Mouse (Mus musculus) cerebellum, adult 8-10 months (tissue): ENCODE data around the gene Mus81.
A peak's percentile ranks its signal among the peaks of the same experiment; 100 is the strongest.

Experiments used
- DNase-seq: peaks from one replicate; pipeline ENCODE4 v3.0.0; 2022

Mus81 gene

DNA sequence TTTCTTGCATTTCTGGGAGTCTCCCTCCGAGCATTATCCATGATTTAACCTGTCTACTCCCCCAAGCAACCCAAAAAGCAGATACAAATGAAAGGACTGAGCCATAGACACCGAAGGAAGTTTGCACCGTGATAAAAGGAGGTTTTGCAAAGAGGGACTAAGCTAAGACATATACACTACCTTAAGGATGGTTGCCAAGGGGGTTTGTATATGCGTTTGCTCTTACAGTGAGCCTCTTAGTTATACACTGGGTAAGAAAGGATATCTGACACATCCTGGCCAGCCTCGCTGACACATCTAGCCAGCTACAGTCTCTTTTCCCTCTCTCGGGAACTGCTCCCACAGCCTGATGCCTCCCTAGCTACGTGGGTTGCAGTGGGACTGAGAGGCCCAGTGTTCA, 54.3 kb downstream of the Mus81 start:
- no peak for DNase-seq

DNA sequence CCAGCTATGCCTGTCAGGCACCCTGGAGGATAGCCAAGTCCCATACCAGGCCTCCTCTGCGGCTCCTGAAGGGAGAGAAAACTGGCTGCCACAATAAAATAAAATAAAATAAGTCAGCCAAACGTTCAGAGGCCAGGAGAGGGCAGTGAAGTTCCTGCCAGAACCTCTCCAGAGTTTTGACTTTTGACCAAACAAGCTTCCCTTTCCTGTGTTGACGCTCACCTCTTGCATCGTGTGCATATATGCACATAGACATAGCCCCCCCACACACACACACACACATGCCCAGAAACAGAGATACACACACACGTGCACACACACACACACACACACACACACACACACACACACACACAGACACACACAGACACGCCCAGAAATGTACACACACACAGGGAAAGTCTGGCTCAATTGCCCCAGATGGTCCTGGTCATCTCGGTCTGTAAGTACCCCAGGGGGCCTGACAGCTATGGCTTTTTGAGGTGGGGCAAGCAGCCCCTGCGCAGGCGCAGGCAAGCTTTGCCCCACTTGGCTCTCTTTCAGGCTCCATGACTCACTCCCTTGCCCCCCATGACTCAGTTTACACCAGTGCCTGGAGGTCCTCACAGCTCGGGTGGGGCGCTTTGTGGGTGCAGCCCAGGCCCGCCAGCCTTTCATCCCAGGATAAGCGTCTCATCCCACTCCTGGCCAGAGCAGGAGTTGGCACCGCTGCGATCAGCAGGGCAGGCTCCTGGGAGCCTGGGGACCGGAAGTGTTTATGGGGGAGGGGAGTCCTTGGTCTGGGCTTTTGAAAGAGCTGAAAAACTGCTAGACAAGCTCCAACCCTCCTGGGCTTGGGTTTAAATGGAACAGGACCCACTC, 55.0 kb downstream of the Mus81 start:
- peak; percentile 38 for DNase-seq
